Mouse (Mus musculus) cerebellum, adult 2 months (tissue): ENCODE data around the gene Prdm2.

Source experiments
- CTCF ChIP-seq: fragments of 200-500 bp; IDR thresholded peaks from 2 replicates; pipeline ENCODE4 v1.5.1; 2011; ENCODE audit warnings: low read depth, mild to moderate bottlenecking, control low read depth, low read length, moderate library complexity, borderline replicate concordance; ENCODE audit not compliant: insufficient read depth
- POLR2A ChIP-seq: fragments of 200-500 bp; IDR thresholded peaks from 2 replicates; pipeline ENCODE4 v1.6.1; 2011; ENCODE audit warnings: low read length, control low read depth, borderline replicate concordance; ENCODE audit not compliant: insufficient read depth

GRCm38 (mm10) chr4:143225886-143226285, 13.1 kb upstream of the Prdm2 start:
- TF ChIP-seq CTCF (no peak), POLR2A (no peak)
